Mouse (Mus musculus) liver, postnatal 0 days (tissue): ENCODE results near the gene Mybbp1a.

Experiments used
- CTCF ChIP-seq: sonication (generic); IDR thresholded peaks from 2 replicates; pipeline ENCODE4 v1.5.1; 2016; ENCODE audit warnings: antibody characterized with exemption, low read depth
- EP300 ChIP-seq: IDR thresholded peaks from 2 replicates; pipeline ENCODE4 v1.6.1; 2016; ENCODE audit warnings: antibody characterized with exemption, low read depth, mild to moderate bottlenecking

GRCm38 (mm10) chr11:72466694-72467507, 25.7 kb downstream of the Mybbp1a start:
- no peak for TF ChIP-seq EP300
- no peak for TF ChIP-seq CTCF
